In genomic region chr2:127337531-127337930, GRCm38 (mm10) we compare ENCODE assay signal across 9 mouse cellular contexts. TPM values are rescaled to one million over a fixed set of nuclear protein-coding genes. Genes with fewer than 3 reads are reported as not detected.
DNase-seq lines count a peak whose midpoint lies in the region; ATAC-seq and TF ChIP-seq lines count a peak whose summit lies in the region.
"Had no signal": no experiment of that assay in that cellular context is flagged by ENCODE, and none has a peak within 500 bp of the region (broad histone marks: within the 10 kb centered on the region; RNA-seq: fewer than 3 reads in every experiment).

No protein-coding gene starts in this region.

- H3K79me2 ChIP-seq in heart, adult 2 months (replicated peaks; ENCODE audit: control insufficient read depth, insufficient read depth, low read length): no peaks in the 10 kb centered on the region

- H3K36me3 ChIP-seq in heart, embryonic 12.5 days: no peaks in the 10 kb centered on the region
- H3K36me3 ChIP-seq in embryonic facial prominence, embryonic 13.5 days: no peaks in the 10 kb centered on the region
- H3K36me3 ChIP-seq in heart, adult 2 months (ENCODE audit: control insufficient read depth, insufficient read depth, low read length): no peaks in the 10 kb centered on the region

- peak overlapping the region; percentile 60 for H3K4me3 ChIP-seq in heart, embryonic 12.5 days
- peak overlapping the region; percentile 59 for H3K4me3 ChIP-seq in embryonic facial prominence, embryonic 13.5 days
- no peak overlapping the region for H3K4me3 ChIP-seq in heart, adult 2 months

- peak overlapping the region; percentile 77 for H3K9ac ChIP-seq in heart, embryonic 12.5 days
- H3K9ac ChIP-seq in embryonic facial prominence, embryonic 13.5 days: no peak overlapping the region
- no peak overlapping the region for H3K9ac ChIP-seq in heart, adult 2 months (ENCODE audit: low read depth, low read length)

- WGBS in heart, embryonic 12.5 days: 51% methylated on average over 11 of the region's 11 CpGs
- 69% methylated on average over 11 of the region's 11 CpGs for WGBS in embryonic facial prominence, embryonic 13.5 days
- 62% methylated on average over 11 of the region's 11 CpGs for WGBS in heart, adult 2 months

- TF ChIP-seq EP300 in heart, adult 2 months (IDR thresholded peaks at IDR 0.05; ENCODE audit: insufficient read depth, low read depth, low read length): no peak

- peaks cover 41% of the 10 kb centered on the region for H3K4me1 ChIP-seq in heart, embryonic 12.5 days (replicated peaks)
- H3K4me1 ChIP-seq in embryonic facial prominence, embryonic 13.5 days: peaks cover 24% of the 10 kb centered on the region
- H3K4me1 ChIP-seq in heart, adult 2 months (ENCODE audit: control insufficient read depth, insufficient read depth, low read length): no peaks in the 10 kb centered on the region; the same call in 1 of the 2 replicates

- no peak for TF ChIP-seq POLR2A in heart, adult 2 months (IDR thresholded peaks at IDR 0.05; ENCODE audit: insufficient read depth, low read depth, low read length)

- intact Hi-C loops in heart, adult 2 months (cut with DNase I): loop anchor here (5.0 kb wide), 1 partner anchor 90 kb away; the partner anchor contains the start of genes Ciao1 and Tmem127

- no peak for ATAC-seq in heart, embryonic 12.5 days (ENCODE audit: insufficient number of reproducible peaks, low FRiP score)
- no peak for ATAC-seq in embryonic facial prominence, embryonic 13.5 days (ENCODE audit: insufficient number of reproducible peaks, insufficient read depth, low FRiP score, low TSS enrichment, low read depth)
- peak; percentile 35 for ATAC-seq in megakaryocyte progenitor cell, adult 5-6 weeks (replicated peaks; ENCODE audit: poor library complexity)

- no peak for DNase-seq in heart, adult 8-10 months (ENCODE audit: low spot score)
- peak; percentile 72 to 74 for DNase-seq in B cell, adult 2 months
- no peak for DNase-seq in frontal cortex, adult 2 months (ENCODE audit: extremely low spot score in 1 of 2, low spot score in 1 of 2)
- no peak for DNase-seq in urinary bladder, postnatal 10 days (ENCODE audit: low spot score)
- DNase-seq in heart, adult 2 months: no peak

- H3K27ac ChIP-seq in heart, embryonic 12.5 days (ENCODE audit: poor library complexity, severe bottlenecking): peak overlapping the region; percentile 46
- H3K27ac ChIP-seq in embryonic facial prominence, embryonic 13.5 days: no peak overlapping the region
- H3K27ac ChIP-seq in heart, adult 2 months: no peak overlapping the region

- no peaks in the 10 kb centered on the region for H3K9me3 ChIP-seq in heart, embryonic 12.5 days (replicated peaks)
- H3K9me3 ChIP-seq in embryonic facial prominence, embryonic 13.5 days: no peaks in the 10 kb centered on the region

- peaks cover 16% of the 10 kb centered on the region for H3K27me3 ChIP-seq in heart, embryonic 12.5 days (replicated peaks)
- H3K27me3 ChIP-seq in embryonic facial prominence, embryonic 13.5 days: peaks cover 48% of the 10 kb centered on the region
- H3K27me3 ChIP-seq in heart, adult 2 months (ENCODE audit: control insufficient read depth, insufficient read depth, low read length): no peaks in the 10 kb centered on the region

- TF ChIP-seq CTCF in heart, adult 2 months (IDR thresholded peaks at IDR 0.05): no peak

- peak overlapping the region; percentile 76 for H3K4me2 ChIP-seq in heart, embryonic 12.5 days
- peak overlapping the region; percentile 95 for H3K4me2 ChIP-seq in embryonic facial prominence, embryonic 13.5 days

RNA-seq across cellular contexts. Expression of gene Astl, which starts 0.9 kb away (rescaled TPM):
- not detected in 2 replicates for polyA plus RNA-seq in heart, embryonic 12.5 days (2016; fragmentation: Nextera tagmentation; extraction: Ambion mirVana)
- not detected for total RNA-seq in heart, adult 8-10 months (2022)
- 0.30 and 0.76 TPM in 2 replicates for polyA plus RNA-seq in embryonic facial prominence, embryonic 13.5 days (2015; fragmentation: Nextera tagmentation; extraction: Ambion mirVana)
- total RNA-seq in megakaryocyte progenitor cell, adult 5-6 weeks (2015): 0.15 and 0.30 TPM in 2 replicates
- 0.24 TPM in 1 of 2 replicates, not detected in the other for total RNA-seq in megakaryocyte progenitor cell, adult 5-6 weeks (2017)
- polyA plus RNA-seq in frontal cortex, adult 2 months (2012; rRNA removed): not detected in 2 replicates
- total RNA-seq in heart, adult 2 months (2021): not detected
- not detected in 2 replicates for polyA plus RNA-seq in heart, adult 2 months (2012; rRNA removed)
- total RNA-seq: ES-E14 had no signal

RNA-seq across cellular contexts. Expression of gene Dusp2, which starts 1.6 kb away (rescaled TPM):
- 23.8 and 26.3 TPM in 2 replicates for polyA plus RNA-seq in heart, embryonic 12.5 days (2016; fragmentation: Nextera tagmentation; extraction: Ambion mirVana)
- 1 to 10 TPM in 2 of 4 experiments, under 1 TPM in 2; 0.27 to 1.6 (median 0.69) TPM for total RNA-seq in heart, adult 8-10 months (2022)
- polyA plus RNA-seq in embryonic facial prominence, embryonic 13.5 days (2015; fragmentation: Nextera tagmentation; extraction: Ambion mirVana): 6.7 and 8.3 TPM in 2 replicates
- total RNA-seq in megakaryocyte progenitor cell, adult 5-6 weeks (2015): 76.0 and 76.5 TPM in 2 replicates
- total RNA-seq in megakaryocyte progenitor cell, adult 5-6 weeks (2017): 83.2 and 90.0 TPM in 2 replicates
- polyA plus RNA-seq in frontal cortex, adult 2 months (2012; rRNA removed): 0.80 and 1.3 TPM in 2 replicates
- total RNA-seq in heart, adult 2 months (2021): under 1 TPM; 0.44 to 0.45 TPM
- polyA plus RNA-seq in heart, adult 2 months (2012; rRNA removed): 0.97 and 1.1 TPM in 2 replicates

RNA-seq across cellular contexts. Expression of gene Adra2b, which starts 25.5 kb away (rescaled TPM):
- 7.1 and 7.6 TPM in 2 replicates for polyA plus RNA-seq in heart, embryonic 12.5 days (2016; fragmentation: Nextera tagmentation; extraction: Ambion mirVana)
- total RNA-seq in heart, adult 8-10 months (2022): under 1 TPM; 0.41 to 0.78 (median 0.70) TPM
- 0.39 and 0.51 TPM in 2 replicates for polyA plus RNA-seq in embryonic facial prominence, embryonic 13.5 days (2015; fragmentation: Nextera tagmentation; extraction: Ambion mirVana)
- not detected in 2 replicates for total RNA-seq in megakaryocyte progenitor cell, adult 5-6 weeks (2015)
- total RNA-seq in megakaryocyte progenitor cell, adult 5-6 weeks (2017): not detected in 2 replicates
- polyA plus RNA-seq in frontal cortex, adult 2 months (2012; rRNA removed): 0.28 and 0.29 TPM in 2 replicates
- total RNA-seq in heart, adult 2 months (2021): 1 to 10 TPM in 1 of 2 experiments, under 1 TPM in 1; 0.73 to 1.1 TPM
- 1.0 and 1.6 TPM in 2 replicates for polyA plus RNA-seq in heart, adult 2 months (2012; rRNA removed)

Comparison
In these comparisons a context has a peak if more than half of its experiments do, and no peak if none do; other contexts are left out.
1. DNase-seq: peak in B cell, adult 2 months (2 of 2); none in heart, adult 8-10 months (single experiment), frontal cortex, adult 2 months (0 of 2), urinary bladder, postnatal 10 days (single experiment) and heart, adult 2 months (0 of 2).